Mouse (Mus musculus): ENCODE results near the gene Ahnak.

- no peak for TF ChIP-seq EP300 (optimal IDR thresholded peaks at IDR 0.05)
- TF ChIP-seq CTCF (IDR thresholded peaks at IDR 0.05; ENCODE audit: low read depth): no peak
Observed at GRCm38 (mm10) chr19:8999223-8999622, 10.1 kb downstream of the Ahnak start.
